Mouse (Mus musculus): ENCODE measurements around the gene Terf2. TPM values are rescaled to one million over a fixed set of nuclear protein-coding genes. Genes with fewer than 3 reads are reported as not detected.

Gene Terf2
- polyA plus RNA-seq, 1 experiment from 2014 or later: 15.1 TPM

- H3K4me2 ChIP-seq (ENCODE audit: low read depth, low read length): peak within 1 kb of the TSS; percentile 87
- peak; percentile 98 for ATAC-seq (ENCODE audit: low read depth)
- H3K9me3 ChIP-seq (ENCODE audit: control insufficient read depth, low read length): no peaks in the 10 kb centered on the region
- WGBS: 2% methylated on average over 54 of the region's 88 CpGs
- H3K9ac ChIP-seq (ENCODE audit: low read depth, low read length): peak within 1 kb of the TSS; percentile 88
- peaks cover 55% of the 10 kb centered on the region for H3K36me3 ChIP-seq (ENCODE audit: control insufficient read depth, insufficient read depth, low read length)
- DNase-seq (ENCODE audit: low spot score): peak; percentile 99
- peak within 1 kb of the TSS; percentile 76; the same call in 1 of the 2 replicates for H3K27ac ChIP-seq (replicated peaks; ENCODE audit: low read depth, low read length)
- H3K4me1 ChIP-seq (ENCODE audit: control insufficient read depth, insufficient read depth, low read length): peaks cover 14% of the 10 kb centered on the region
- peak within 1 kb of the TSS; percentile 90 for H3K4me3 ChIP-seq (ENCODE audit: low read depth, low read length)
- no peaks in the 10 kb centered on the region for H3K27me3 ChIP-seq (replicated peaks; ENCODE audit: control insufficient read depth, insufficient read depth, low read length)
Observed at GRCm38 (mm10) chr8:107056076-107056972, 40.0 kb downstream of the Terf2 start, which contains the start of the genes Cog8 and Nip7. Gene Cog8 (minus strand): TSS chr8:107056689. Gene Nip7 (plus strand): TSS chr8:107056877.

DNA sequence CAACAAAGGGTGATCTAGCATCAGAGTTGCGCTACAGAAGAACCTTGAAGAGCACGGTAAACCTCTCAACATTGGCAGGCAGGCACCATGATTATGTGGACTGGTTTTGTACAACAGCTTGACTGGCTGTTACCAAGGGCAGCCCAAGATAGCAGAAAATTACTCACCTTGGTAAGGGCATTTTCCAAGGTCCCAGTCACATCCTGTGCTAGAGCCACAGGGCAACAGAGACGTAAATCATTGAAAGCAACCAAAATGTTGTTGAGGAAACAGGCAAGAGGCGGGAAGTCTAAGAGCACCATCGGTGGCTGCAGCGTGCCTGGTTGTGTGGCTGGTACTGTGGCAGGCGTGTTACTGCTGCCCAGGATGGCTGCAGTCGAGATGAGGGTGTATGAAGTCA lies 44.3 kb downstream of the Terf2 start:
- Histone ChIP-seq H3K9ac (ENCODE audit: low read depth, low read length) (no peak overlapping the region), H3K36me3 (ENCODE audit: control insufficient read depth, insufficient read depth, low read length) (peaks cover 60% of the 10 kb centered on the region), H3K27me3 (replicated peaks; ENCODE audit: control insufficient read depth, insufficient read depth, low read length) (no peaks in the 10 kb centered on the region), H3K27ac (replicated peaks; ENCODE audit: low read depth, low read length) (no peak overlapping the region), H3K4me2 (ENCODE audit: low read depth, low read length) (no peak overlapping the region), H3K4me3 (ENCODE audit: low read depth, low read length) (no peak overlapping the region), H3K4me1 (ENCODE audit: control insufficient read depth, insufficient read depth, low read length) (peaks cover 6% of the 10 kb centered on the region; the same call in 1 of the 2 replicates), H3K9me3 (ENCODE audit: control insufficient read depth, low read length) (no peaks in the 10 kb centered on the region)
- 97% methylated on average over 8 of the region's 8 CpGs for WGBS
- DNase-seq (ENCODE audit: low spot score) (no peak), ATAC-seq (ENCODE audit: low read depth) (no peak)

- Histone ChIP-seq H3K27me3 (replicated peaks; ENCODE audit: control insufficient read depth, insufficient read depth, low read length) (no peaks in the 10 kb centered on the region), H3K36me3 (ENCODE audit: control insufficient read depth, insufficient read depth, low read length) (peaks cover 81% of the 10 kb centered on the region), H3K4me1 (ENCODE audit: control insufficient read depth, insufficient read depth, low read length) (no peaks in the 10 kb centered on the region), H3K4me3 (ENCODE audit: low read depth, low read length) (peak overlapping the region; percentile 77), H3K4me2 (ENCODE audit: low read depth, low read length) (peak overlapping the region; percentile 86), H3K9ac (ENCODE audit: low read depth, low read length) (no peak overlapping the region), H3K27ac (replicated peaks; ENCODE audit: low read depth, low read length) (0 out of 2 replicates have a peak overlapping the region, but pooled peaks have one; percentile 93), H3K9me3 (ENCODE audit: control insufficient read depth, low read length) (no peaks in the 10 kb centered on the region)
- ATAC-seq (ENCODE audit: low read depth): no peak
- 97% methylated on average over 4 of the region's 4 CpGs for WGBS
- no peak for DNase-seq (ENCODE audit: low spot score)
Observed at GRCm38 (mm10) chr8:107049480-107049879, 46.9 kb downstream of the Terf2 start.

- peak within 1 kb of the TSS; percentile 77 for H3K4me3 ChIP-seq (ENCODE audit: low read depth, low read length)
- H3K4me1 ChIP-seq (ENCODE audit: control insufficient read depth, insufficient read depth, low read length): no peaks in the 10 kb centered on the region
- H3K27ac ChIP-seq (replicated peaks; ENCODE audit: low read depth, low read length): peak within 1 kb of the TSS; percentile 93
- DNase-seq (ENCODE audit: low spot score) (peak; percentile 89), ATAC-seq (ENCODE audit: low read depth) (peak; percentile 89)
- no peaks in the 10 kb centered on the region for H3K27me3 ChIP-seq (replicated peaks; ENCODE audit: control insufficient read depth, insufficient read depth, low read length)
- peaks cover 81% of the 10 kb centered on the region for H3K36me3 ChIP-seq (ENCODE audit: control insufficient read depth, insufficient read depth, low read length)
- H3K4me2 ChIP-seq (ENCODE audit: low read depth, low read length): peak within 1 kb of the TSS; percentile 86
- no peaks in the 10 kb centered on the region for H3K9me3 ChIP-seq (ENCODE audit: control insufficient read depth, low read length)
- H3K9ac ChIP-seq (ENCODE audit: low read depth, low read length): peak within 1 kb of the TSS; percentile 89
- 0% methylated on average over 16 of the region's 87 CpGs for WGBS
Observed at GRCm38 (mm10) chr8:107048061-107048941, 48.0 kb downstream of the Terf2 start, which contains the start of gene Pdf. Gene Pdf (minus strand): TSS chr8:107048614.

- Histone ChIP-seq H3K9ac (ENCODE audit: low read depth, low read length) (no peak overlapping the region), H3K36me3 (ENCODE audit: control insufficient read depth, insufficient read depth, low read length) (peaks cover 82% of the 10 kb centered on the region), H3K27me3 (replicated peaks; ENCODE audit: control insufficient read depth, insufficient read depth, low read length) (no peaks in the 10 kb centered on the region), H3K4me2 (ENCODE audit: low read depth, low read length) (peak overlapping the region; percentile 86), H3K4me3 (ENCODE audit: low read depth, low read length) (0 out of 2 replicates have a peak overlapping the region, but pooled peaks have one; percentile 77), H3K9me3 (ENCODE audit: control insufficient read depth, low read length) (no peaks in the 10 kb centered on the region), H3K4me1 (ENCODE audit: control insufficient read depth, insufficient read depth, low read length) (no peaks in the 10 kb centered on the region), H3K27ac (replicated peaks; ENCODE audit: low read depth, low read length) (no peak overlapping the region)
- ATAC-seq (ENCODE audit: low read depth) (no peak), DNase-seq (ENCODE audit: low spot score) (no peak)
- 83% methylated on average over 5 of the region's 5 CpGs for WGBS
Observed at GRCm38 (mm10) chr8:107046976-107047375, 49.4 kb downstream of the Terf2 start.

- Histone ChIP-seq H3K9ac (ENCODE audit: low read depth, low read length) (no peak overlapping the region), H3K36me3 (ENCODE audit: control insufficient read depth, insufficient read depth, low read length) (peaks cover 82% of the 10 kb centered on the region), H3K27me3 (replicated peaks; ENCODE audit: control insufficient read depth, insufficient read depth, low read length) (no peaks in the 10 kb centered on the region), H3K27ac (replicated peaks; ENCODE audit: low read depth, low read length) (no peak overlapping the region), H3K4me1 (ENCODE audit: control insufficient read depth, insufficient read depth, low read length) (no peaks in the 10 kb centered on the region), H3K9me3 (ENCODE audit: control insufficient read depth, low read length) (no peaks in the 10 kb centered on the region), H3K4me3 (ENCODE audit: low read depth, low read length) (no peak overlapping the region), H3K4me2 (ENCODE audit: low read depth, low read length) (no peak overlapping the region)
- ATAC-seq (ENCODE audit: low read depth): no peak
- DNase-seq (ENCODE audit: low spot score): no peak
- WGBS: 89% methylated on average over 6 of the region's 6 CpGs
Observed at GRCm38 (mm10) chr8:107045478-107045877, 50.9 kb downstream of the Terf2 start.

DNA sequence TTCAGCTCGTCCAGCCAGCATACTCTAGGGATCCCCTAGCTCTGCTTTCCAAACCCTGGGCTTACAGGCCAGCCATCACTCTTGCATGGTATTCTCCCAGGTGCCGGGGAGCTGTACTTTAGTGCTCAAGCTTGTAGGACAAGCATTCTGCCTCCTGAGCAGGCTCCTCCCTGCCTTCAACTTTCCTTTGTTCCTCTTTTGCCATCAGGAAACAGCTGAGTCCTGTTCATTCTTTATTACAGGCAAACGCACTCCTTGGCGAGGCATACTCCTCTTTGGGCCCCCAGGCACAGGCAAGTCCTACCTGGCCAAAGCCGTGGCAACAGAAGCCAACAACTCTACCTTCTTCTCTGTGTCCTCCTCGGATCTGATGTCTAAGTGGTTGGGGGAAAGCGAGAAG lies 55.7 kb downstream of the Terf2 start:
- Histone ChIP-seq H3K4me1 (ENCODE audit: control insufficient read depth, insufficient read depth, low read length) (no peaks in the 10 kb centered on the region), H3K9me3 (ENCODE audit: control insufficient read depth, low read length) (no peaks in the 10 kb centered on the region), H3K4me3 (ENCODE audit: low read depth, low read length) (no peak overlapping the region), H3K27ac (replicated peaks; ENCODE audit: low read depth, low read length) (no peak overlapping the region), H3K27me3 (replicated peaks; ENCODE audit: control insufficient read depth, insufficient read depth, low read length) (no peaks in the 10 kb centered on the region), H3K36me3 (ENCODE audit: control insufficient read depth, insufficient read depth, low read length) (peaks cover 84% of the 10 kb centered on the region), H3K9ac (ENCODE audit: low read depth, low read length) (no peak overlapping the region), H3K4me2 (ENCODE audit: low read depth, low read length) (no peak overlapping the region)
- ATAC-seq (ENCODE audit: low read depth): no peak
- no peak for DNase-seq (ENCODE audit: low spot score)
- WGBS: 80% methylated on average over 7 of the region's 7 CpGs

GRCm38 (mm10) chr8:107036626-107037025 lies 59.7 kb downstream of the Terf2 start:
- H3K36me3 ChIP-seq (ENCODE audit: control insufficient read depth, insufficient read depth, low read length): peaks cover 44% of the 10 kb centered on the region
- H3K27me3 ChIP-seq (replicated peaks; ENCODE audit: control insufficient read depth, insufficient read depth, low read length): no peaks in the 10 kb centered on the region
- peaks cover 11% of the 10 kb centered on the region for H3K4me1 ChIP-seq (ENCODE audit: control insufficient read depth, insufficient read depth, low read length)
- H3K9ac ChIP-seq (ENCODE audit: low read depth, low read length): no peak overlapping the region
- H3K4me3 ChIP-seq (ENCODE audit: low read depth, low read length): no peak overlapping the region
- WGBS: 89% methylated on average over 8 of the region's 8 CpGs
- DNase-seq (ENCODE audit: low spot score) (no peak), ATAC-seq (ENCODE audit: low read depth) (no peak)
- no peak overlapping the region for H3K27ac ChIP-seq (replicated peaks; ENCODE audit: low read depth, low read length)
- H3K9me3 ChIP-seq (ENCODE audit: control insufficient read depth, low read length): no peaks in the 10 kb centered on the region
- no peak overlapping the region for H3K4me2 ChIP-seq (ENCODE audit: low read depth, low read length)

All from embryonic facial prominence, embryonic 14.5 days (tissue).